Mouse (Mus musculus) liver, postnatal 0 days (tissue): ENCODE measurements around the gene Chat.
A peak's percentile ranks its signal among the peaks of the same experiment; 100 is the strongest.

Experiments
- CTCF ChIP-seq: sonication (generic); IDR thresholded peaks from 2 replicates; pipeline ENCODE4 v1.5.1; 2016; ENCODE audit warnings: antibody characterized with exemption, low read depth
- EP300 ChIP-seq: IDR thresholded peaks from 2 replicates; pipeline ENCODE4 v1.6.1; 2016; ENCODE audit warnings: antibody characterized with exemption, low read depth, mild to moderate bottlenecking

- TF ChIP-seq CTCF: peak; percentile 70
- TF ChIP-seq EP300: no peak
These were observed 7.2 kb upstream of the Chat start for GRCm38 (mm10) chr14:32472996-32473395.
